Comparison of ENCODE assay signal across 16 mouse cellular contexts in genomic region chr15:96281236-96281635, GRCm38 (mm10). TPM values are rescaled to one million over a fixed set of nuclear protein-coding genes. Genes with fewer than 3 reads are reported as not detected.
DNase-seq lines count a peak whose midpoint lies in the region; ATAC-seq and TF ChIP-seq lines count a peak whose summit lies in the region.
"Had no signal": no experiment of that assay in that cellular context is flagged by ENCODE, and none has a peak within 500 bp of the region (broad histone marks: within the 10 kb centered on the region; RNA-seq: fewer than 3 reads in every experiment).

No protein-coding gene starts in this region.

- no peak overlapping the region for H3K9ac ChIP-seq in midbrain, embryonic 14.5 days (replicated peaks; ENCODE audit: low read length)
- no peak overlapping the region for H3K9ac ChIP-seq in stomach, postnatal 0 days (ENCODE audit: low read length)
- H3K9ac ChIP-seq: lung, embryonic 15.5 days had no signal

- intact Hi-C loops in heart, postnatal 10 days (cut with DNase I): loop anchor here (5.0 kb wide), 1 partner anchor 149 kb away; no protein-coding TSS in a partner anchor

- DNase-seq in heart, embryonic 10.5 days (ENCODE audit: low spot score): no peak
- no peak for DNase-seq in heart, postnatal 10 days
- no peak for DNase-seq in testis, postnatal 10 days (ENCODE audit: low spot score)
- DNase-seq in midbrain, embryonic 14.5 days: no peak
- DNase-seq in stomach, postnatal 0 days (ENCODE audit: low spot score): peak; percentile 21
- DNase-seq in kidney, adult 18-20 months: no peak
- DNase-seq: cerebellum, adult 2 months; heart, adult 18-20 months; kidney, postnatal 10 days; layer of hippocampus, adult 9-11 months; liver; spleen, adult 18-20 months had no signal

- peak overlapping the region; percentile 92 for H3K4me2 ChIP-seq in midbrain, embryonic 14.5 days (ENCODE audit: low read length)
- H3K4me2 ChIP-seq in stomach, postnatal 0 days (replicated peaks; ENCODE audit: low read depth): no peak overlapping the region

- no peak overlapping the region for H3K4me3 ChIP-seq in heart, embryonic 10.5 days
- H3K4me3 ChIP-seq in testis, adult 2 months (ENCODE audit: control insufficient read depth, low read depth, low read length): peak overlapping the region; percentile 53
- H3K4me3 ChIP-seq in midbrain, embryonic 14.5 days (replicated peaks; ENCODE audit: low read depth, low read length): peak overlapping the region; percentile 76; the same call in 1 of the 2 replicates
- no peak overlapping the region for H3K4me3 ChIP-seq in stomach, postnatal 0 days (ENCODE audit: low read depth, low read length)
- H3K4me3 ChIP-seq: lung, embryonic 15.5 days had no signal

- ATAC-seq in midbrain, embryonic 14.5 days (ENCODE audit: low FRiP score, low TSS enrichment): no peak
- no peak for ATAC-seq in stomach, postnatal 0 days (ENCODE audit: low FRiP score, low TSS enrichment)
- ATAC-seq: inflammation-experienced regulatory T-cells, adult 6 months had no signal

- H3K36me3 ChIP-seq in heart, embryonic 10.5 days: peaks cover 43% of the 10 kb centered on the region
- no peaks in the 10 kb centered on the region for H3K36me3 ChIP-seq in testis, adult 2 months (ENCODE audit: control insufficient read depth, insufficient read depth, low read length)
- H3K36me3 ChIP-seq in midbrain, embryonic 14.5 days (ENCODE audit: control insufficient read depth, insufficient read depth, low read length): peaks cover 20% of the 10 kb centered on the region
- H3K36me3 ChIP-seq in stomach, postnatal 0 days (ENCODE audit: control insufficient read depth, insufficient read depth, low read length): peaks cover 2% of the 10 kb centered on the region; the same call in 1 of the 2 replicates

- no peak for TF ChIP-seq EP300 in stomach, postnatal 0 days (optimal IDR thresholded peaks at IDR 0.05)

- TF ChIP-seq CTCF in testis, adult 2 months (IDR thresholded peaks at IDR 0.05; ENCODE audit: control insufficient read depth, insufficient read depth, insufficient replicate concordance, low read depth, low read length): no peak
- no peak for TF ChIP-seq CTCF in stomach, postnatal 0 days (IDR thresholded peaks at IDR 0.05; ENCODE audit: low read depth)

- peaks cover 41% of the 10 kb centered on the region for H3K4me1 ChIP-seq in heart, embryonic 10.5 days
- H3K4me1 ChIP-seq in testis, adult 2 months (ENCODE audit: control insufficient read depth, insufficient read depth, low read length): peaks cover 6% of the 10 kb centered on the region
- H3K4me1 ChIP-seq in midbrain, embryonic 14.5 days (ENCODE audit: control insufficient read depth, insufficient read depth, low read length): peaks cover 24% of the 10 kb centered on the region
- H3K4me1 ChIP-seq in stomach, postnatal 0 days (replicated peaks; ENCODE audit: control insufficient read depth, insufficient read depth): 0 out of 2 replicates have a peak, but pooled peaks cover 3% of the 10 kb centered on the region

- H3K27ac ChIP-seq in heart, embryonic 10.5 days: 0 out of 2 replicates have a peak overlapping the region, but pooled peaks have one; percentile 4
- no peak overlapping the region for H3K27ac ChIP-seq in testis, adult 2 months (ENCODE audit: control insufficient read depth, insufficient read depth, low read depth, low read length)
- no peak overlapping the region for H3K27ac ChIP-seq in midbrain, embryonic 14.5 days (replicated peaks; ENCODE audit: low read depth, low read length)
- H3K27ac ChIP-seq in stomach, postnatal 0 days (replicated peaks): no peak overlapping the region
- H3K27ac ChIP-seq: lung, embryonic 15.5 days had no signal

- WGBS in heart, embryonic 10.5 days: 82% methylated on average over 5 of the region's 5 CpGs
- 87% methylated on average over 5 of the region's 5 CpGs for WGBS in midbrain, embryonic 14.5 days
- 81% methylated on average over 5 of the region's 5 CpGs for WGBS in stomach, postnatal 0 days

- H3K9me3 ChIP-seq in heart, embryonic 10.5 days: no peaks in the 10 kb centered on the region
- H3K9me3 ChIP-seq in midbrain, embryonic 14.5 days (ENCODE audit: control insufficient read depth, low read length): peaks cover 3% of the 10 kb centered on the region; the same call in 1 of the 2 replicates
- H3K9me3 ChIP-seq in stomach, postnatal 0 days (ENCODE audit: control insufficient read depth, low read length): no peaks in the 10 kb centered on the region
- H3K9me3 ChIP-seq: lung, embryonic 15.5 days had no signal

- no peaks in the 10 kb centered on the region for H3K27me3 ChIP-seq in heart, embryonic 10.5 days (ENCODE audit: insufficient read depth, poor library complexity, severe bottlenecking)
- no peaks in the 10 kb centered on the region for H3K27me3 ChIP-seq in testis, adult 2 months (ENCODE audit: control insufficient read depth, insufficient read depth, low read length)
- H3K27me3 ChIP-seq in midbrain, embryonic 14.5 days (ENCODE audit: control insufficient read depth, insufficient read depth, low read length): no peaks in the 10 kb centered on the region
- no peaks in the 10 kb centered on the region for H3K27me3 ChIP-seq in stomach, postnatal 0 days (ENCODE audit: control insufficient read depth, insufficient read depth, low read length)
- H3K27me3 ChIP-seq: CH12.LX; lung, embryonic 15.5 days had no signal

- TF ChIP-seq POLR2A in testis, adult 2 months (IDR thresholded peaks at IDR 0.05; ENCODE audit: control insufficient read depth, low read depth, low read length): no peak

RNA-seq across cellular contexts. Expression of gene Arid2, which starts 6.1 kb away (rescaled TPM):
- polyA plus RNA-seq in heart, embryonic 10.5 days (2016; fragmentation: Nextera tagmentation; extraction: Ambion mirVana): 18.3 and 22.0 TPM in 2 replicates
- 10 to 100 TPM; 40.0 to 42.5 TPM for total RNA-seq in heart, postnatal 10 days (2021)
- 71.5 and 83.6 TPM in 2 replicates for polyA plus RNA-seq in testis, adult 2 months (2012; rRNA removed)
- polyA plus RNA-seq in midbrain, embryonic 14.5 days (2014; fragmentation: Nextera tagmentation; extraction: Ambion mirVana): 30.6 and 32.4 TPM in 2 replicates
- polyA plus RNA-seq in stomach, postnatal 0 days (2015; fragmentation: Nextera tagmentation; extraction: Ambion mirVana): 7.3 and 8.3 TPM in 2 replicates

Comparison
In these comparisons a context has a peak if more than half of its experiments do, and no peak if none do; other contexts are left out.
1. H3K4me3 ChIP-seq: peak in testis, adult 2 months (single experiment) and midbrain, embryonic 14.5 days (single experiment); none in heart, embryonic 10.5 days (single experiment) and stomach, postnatal 0 days (single experiment).